Mouse (Mus musculus) CD4-positive, CD25-positive, alpha-beta regulatory T cell, adult 9 weeks (primary cell): ENCODE data around the gene Hist1h2ak. TPM values are rescaled to one million over a fixed set of nuclear protein-coding genes. Genes with fewer than 3 reads are reported as not detected.

Source experiments
- polyA plus RNA-seq: library from polyadenylated mRNA; unstranded; fragments of 100-300 nt; shearing (Covaris generic); gene quantifications from one replicate; pipeline ENCODE4 v1.2.1, GENCODE M21; 2017

Hist1h2ak gene
- polyA plus RNA-seq, result not detected

DNA sequence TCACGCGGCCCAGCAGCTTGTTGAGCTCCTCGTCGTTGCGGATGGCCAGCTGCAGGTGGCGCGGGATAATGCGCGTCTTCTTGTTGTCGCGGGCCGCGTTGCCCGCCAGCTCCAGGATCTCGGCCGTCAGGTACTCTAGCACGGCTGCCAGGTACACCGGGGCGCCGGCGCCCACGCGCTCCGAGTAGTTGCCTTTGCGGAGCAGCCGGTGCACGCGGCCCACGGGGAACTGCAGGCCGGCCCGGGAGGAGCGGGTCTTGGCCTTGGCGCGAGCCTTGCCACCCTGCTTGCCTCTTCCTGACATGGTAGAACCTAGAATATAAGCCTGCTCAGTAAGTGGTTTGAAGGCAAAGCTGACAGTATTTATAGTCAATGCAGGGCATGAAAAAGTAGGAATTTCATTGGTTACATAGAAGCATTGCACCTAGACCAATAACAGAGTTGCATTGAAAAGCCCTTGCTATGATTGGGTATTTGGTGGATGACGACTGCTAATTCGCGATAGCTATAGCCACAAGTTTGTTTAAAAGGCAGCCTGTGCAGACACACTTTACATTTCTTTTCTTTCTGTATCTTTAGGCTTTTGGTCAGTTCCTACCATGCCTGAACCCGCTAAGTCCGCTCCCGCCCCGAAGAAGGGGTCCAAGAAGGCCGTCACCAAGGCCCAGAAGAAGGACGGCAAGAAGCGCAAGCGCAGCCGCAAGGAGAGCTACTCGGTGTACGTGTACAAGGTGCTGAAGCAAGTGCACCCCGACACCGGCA, at the start of gene Hist1h2ak, which contains the start of gene Hist1h2bn:
Gene Hist1h2ak, minus strand, starts transcription at position 304 of the 762 bp plus-strand sequence.
Gene Hist1h2bn, plus strand, starts transcription at position 600 of the 762 bp plus-strand sequence.

DNA sequence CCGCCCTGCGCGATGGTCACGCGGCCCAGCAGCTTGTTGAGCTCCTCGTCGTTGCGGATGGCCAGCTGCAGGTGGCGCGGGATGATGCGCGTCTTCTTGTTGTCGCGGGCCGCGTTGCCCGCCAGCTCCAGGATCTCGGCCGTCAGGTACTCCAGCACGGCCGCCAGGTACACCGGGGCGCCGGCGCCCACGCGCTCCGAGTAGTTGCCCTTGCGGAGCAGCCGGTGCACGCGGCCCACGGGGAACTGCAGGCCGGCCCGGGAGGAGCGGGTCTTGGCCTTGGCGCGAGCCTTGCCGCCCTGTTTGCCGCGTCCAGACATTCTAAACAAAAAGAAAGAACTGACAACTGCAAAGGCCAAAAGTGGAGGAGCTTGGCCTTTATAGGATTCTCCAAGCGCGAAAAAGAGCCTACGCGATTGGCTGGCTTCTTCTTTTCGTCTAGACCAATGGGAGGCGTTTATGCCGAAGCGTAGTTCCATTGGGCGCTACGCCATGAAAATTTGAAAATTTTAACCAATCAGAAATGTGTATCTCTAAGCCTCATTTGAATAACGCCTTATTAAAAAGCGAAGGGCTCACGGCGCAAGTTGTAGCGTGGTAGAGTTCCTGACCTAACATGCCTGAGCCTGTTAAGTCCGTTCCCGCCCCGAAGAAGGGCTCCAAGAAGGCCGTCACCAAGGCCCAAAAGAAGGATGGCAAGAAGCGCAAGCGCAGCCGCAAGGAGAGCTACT, 33.4 kb upstream of the Hist1h2ak start, which contains the start of the genes Hist1h2an and Hist1h2bp:
Gene Hist1h2an, minus strand, starts transcription at position 320 of the 731 bp plus-strand sequence.
Gene Hist1h2bp, plus strand, starts transcription at position 563 of the 731 bp plus-strand sequence.

DNA sequence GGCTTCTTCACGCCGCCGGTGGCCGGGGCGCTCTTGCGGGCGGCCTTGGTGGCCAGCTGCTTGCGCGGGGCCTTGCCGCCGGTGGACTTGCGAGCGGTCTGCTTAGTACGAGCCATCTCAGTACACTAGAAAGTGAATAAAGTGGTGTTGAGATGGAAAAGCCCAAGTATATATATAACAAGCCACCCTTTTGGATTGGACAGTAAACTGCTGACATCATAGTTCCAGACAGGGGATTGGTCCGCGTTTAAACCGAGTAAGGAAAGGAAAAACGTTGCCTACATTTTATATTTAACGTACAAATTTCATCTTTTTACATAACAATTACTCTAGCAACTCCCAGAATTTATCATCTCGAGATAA, 29.6 kb upstream of the Hist1h2ak start, which contains the start of gene Hist1h3i:
Gene Hist1h3i, minus strand, starts transcription at position 116 of the 363 bp plus-strand sequence.

DNA sequence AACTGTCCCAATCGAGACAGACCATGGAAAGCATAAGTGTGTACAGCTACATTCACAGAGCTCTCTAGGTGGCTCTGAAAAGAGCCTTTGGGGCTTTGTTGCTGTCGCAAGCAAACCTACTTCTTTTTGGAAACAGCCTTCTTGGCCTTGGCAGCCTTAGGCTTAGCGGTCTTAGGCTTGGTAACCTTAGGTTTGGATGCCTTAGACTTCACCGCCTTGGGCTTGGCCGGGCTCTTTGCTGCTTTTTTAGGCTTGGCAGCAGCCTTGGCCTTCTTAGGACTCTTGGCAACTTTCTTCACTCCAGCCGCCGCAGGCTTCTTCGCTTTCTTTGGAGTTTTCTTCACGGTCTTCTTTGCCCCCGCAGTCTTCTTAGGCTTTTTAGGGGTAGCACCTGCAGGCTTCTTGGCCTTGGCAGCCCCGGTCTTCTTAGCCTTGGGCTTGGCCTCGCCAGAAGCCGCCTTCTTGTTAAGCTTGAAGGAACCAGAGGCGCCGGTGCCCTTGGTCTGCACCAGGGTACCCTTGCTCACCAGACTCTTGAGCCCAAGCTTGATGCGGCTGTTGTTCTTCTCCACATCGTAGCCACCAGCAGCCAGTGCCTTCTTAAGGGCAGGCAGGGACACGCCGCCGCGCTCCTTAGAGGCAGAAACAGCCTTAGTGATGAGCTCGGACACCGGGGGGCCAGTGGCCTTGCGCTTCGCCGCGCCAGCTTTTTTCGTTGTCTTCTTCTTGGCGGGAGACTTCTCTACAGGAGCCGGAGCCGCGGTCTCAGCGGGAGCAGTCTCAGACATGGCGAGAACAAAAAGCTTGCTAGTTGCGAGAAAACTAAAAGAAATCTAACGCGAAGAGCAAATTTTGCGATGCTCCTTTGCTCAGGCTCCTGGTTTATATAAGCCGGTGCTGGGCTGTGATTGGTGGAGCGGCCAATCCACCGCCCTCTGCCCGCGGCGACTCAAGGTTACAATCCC, 26.4 kb upstream of the Hist1h2ak start, which contains the start of gene Hist1h1b:
Gene Hist1h1b, minus strand, starts transcription at position 859 of the 965 bp plus-strand sequence.

DNA sequence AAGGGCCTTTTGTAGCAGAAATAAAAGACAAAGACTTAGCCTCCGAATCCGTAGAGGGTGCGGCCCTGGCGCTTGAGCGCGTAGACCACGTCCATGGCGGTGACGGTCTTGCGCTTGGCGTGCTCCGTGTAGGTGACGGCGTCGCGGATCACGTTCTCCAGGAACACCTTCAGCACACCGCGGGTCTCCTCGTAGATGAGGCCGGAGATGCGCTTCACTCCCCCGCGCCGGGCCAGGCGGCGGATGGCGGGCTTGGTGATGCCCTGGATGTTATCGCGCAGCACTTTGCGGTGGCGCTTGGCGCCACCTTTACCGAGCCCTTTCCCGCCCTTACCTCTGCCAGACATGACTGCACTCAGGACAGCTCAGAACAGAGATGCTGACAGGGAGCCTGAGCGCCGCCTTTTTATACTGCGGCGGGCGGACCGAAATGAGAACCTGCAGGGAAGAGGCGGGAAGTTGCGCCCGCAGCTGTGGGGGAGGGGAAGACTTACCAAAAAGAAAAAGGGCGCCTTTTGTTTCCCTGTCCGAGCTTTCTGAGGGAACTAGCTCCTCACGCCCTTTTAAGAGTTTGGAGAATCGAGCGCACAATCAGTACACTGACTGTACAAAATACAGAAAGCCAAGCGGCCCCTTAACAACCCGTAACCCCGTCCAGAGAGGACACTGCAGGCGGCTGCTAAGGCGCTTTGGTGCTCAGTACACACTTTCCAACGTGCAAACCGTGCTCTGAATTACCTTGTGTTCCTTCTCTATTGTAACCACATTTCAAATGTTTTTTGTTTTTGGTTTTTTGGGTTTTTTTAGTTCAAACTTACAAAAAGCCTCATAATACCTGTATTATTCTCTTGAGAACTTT, 3.2 kb downstream of the Hist1h2ak start, which contains the start of gene Hist1h4k:
Gene Hist1h4k, minus strand, starts transcription at position 347 of the 859 bp plus-strand sequence.

DNA sequence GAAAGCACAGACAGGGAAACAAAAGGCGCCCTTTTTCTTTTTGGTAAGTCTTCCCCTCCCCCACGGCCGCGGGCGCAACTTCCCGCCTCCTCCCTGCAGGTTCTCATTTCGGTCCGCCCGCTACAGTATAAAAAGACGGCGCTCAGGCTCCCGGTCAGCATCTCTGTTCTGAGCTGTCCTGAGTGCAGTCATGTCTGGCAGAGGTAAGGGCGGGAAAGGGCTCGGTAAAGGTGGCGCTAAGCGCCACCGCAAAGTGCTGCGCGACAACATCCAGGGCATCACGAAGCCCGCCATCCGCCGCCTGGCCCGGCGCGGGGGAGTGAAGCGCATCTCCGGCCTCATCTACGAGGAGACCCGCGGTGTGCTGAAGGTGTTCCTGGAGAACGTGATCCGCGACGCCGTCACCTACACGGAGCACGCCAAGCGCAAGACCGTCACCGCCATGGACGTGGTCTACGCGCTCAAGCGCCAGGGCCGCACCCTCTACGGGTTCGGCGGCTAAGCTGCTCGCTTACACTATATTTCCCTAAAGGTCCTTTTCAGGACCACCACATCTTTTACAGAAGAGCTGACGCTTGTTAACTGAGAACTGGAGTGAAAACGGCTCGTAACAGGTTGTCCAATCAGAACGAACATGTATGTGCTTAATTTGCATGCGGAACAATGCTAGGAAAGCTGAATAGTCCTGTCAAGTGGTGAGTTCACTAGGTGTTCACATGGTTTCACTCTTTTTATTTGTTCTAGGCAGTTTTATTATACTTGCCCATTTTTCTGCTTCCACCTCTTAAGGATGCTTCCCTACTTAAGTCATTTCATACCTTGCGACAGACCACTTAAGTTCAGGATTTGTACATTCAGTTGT, 18.5 kb downstream of the Hist1h2ak start, which contains the start of gene Hist1h4j:
Gene Hist1h4j, plus strand, starts transcription at position 159 of the 862 bp plus-strand sequence.

DNA sequence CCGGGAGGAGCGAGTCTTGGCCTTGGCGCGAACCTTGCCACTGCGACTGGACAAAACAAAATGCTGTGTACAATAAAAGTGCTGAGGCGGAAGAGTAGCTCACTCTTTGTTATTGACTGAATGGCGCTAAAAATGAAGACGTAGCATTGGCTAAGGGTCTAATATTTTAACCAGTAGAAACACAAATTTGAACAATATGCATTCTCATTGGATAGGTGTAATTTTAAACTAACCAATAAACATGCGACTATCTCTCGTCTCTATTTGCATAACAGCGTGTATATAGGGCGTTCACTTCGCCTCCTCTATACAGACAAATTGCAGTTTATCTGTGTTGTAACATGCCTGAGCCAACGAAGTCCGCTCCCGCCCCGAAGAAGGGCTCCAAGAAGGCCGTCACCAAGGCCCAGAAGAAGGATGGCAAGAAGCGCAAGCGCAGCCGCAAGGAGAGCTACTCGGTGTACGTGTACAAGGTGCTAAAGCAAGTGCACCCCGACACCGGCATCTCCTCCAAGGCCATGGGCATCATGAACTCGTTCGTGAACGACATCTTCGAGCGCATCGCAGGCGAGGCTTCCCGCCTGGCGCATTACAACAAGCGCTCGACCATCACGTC, 31.8 kb downstream of the Hist1h2ak start, which contains the start of gene Hist1h2bm:
Gene Hist1h2bm, plus strand, starts transcription at position 288 of the 616 bp plus-strand sequence.

DNA sequence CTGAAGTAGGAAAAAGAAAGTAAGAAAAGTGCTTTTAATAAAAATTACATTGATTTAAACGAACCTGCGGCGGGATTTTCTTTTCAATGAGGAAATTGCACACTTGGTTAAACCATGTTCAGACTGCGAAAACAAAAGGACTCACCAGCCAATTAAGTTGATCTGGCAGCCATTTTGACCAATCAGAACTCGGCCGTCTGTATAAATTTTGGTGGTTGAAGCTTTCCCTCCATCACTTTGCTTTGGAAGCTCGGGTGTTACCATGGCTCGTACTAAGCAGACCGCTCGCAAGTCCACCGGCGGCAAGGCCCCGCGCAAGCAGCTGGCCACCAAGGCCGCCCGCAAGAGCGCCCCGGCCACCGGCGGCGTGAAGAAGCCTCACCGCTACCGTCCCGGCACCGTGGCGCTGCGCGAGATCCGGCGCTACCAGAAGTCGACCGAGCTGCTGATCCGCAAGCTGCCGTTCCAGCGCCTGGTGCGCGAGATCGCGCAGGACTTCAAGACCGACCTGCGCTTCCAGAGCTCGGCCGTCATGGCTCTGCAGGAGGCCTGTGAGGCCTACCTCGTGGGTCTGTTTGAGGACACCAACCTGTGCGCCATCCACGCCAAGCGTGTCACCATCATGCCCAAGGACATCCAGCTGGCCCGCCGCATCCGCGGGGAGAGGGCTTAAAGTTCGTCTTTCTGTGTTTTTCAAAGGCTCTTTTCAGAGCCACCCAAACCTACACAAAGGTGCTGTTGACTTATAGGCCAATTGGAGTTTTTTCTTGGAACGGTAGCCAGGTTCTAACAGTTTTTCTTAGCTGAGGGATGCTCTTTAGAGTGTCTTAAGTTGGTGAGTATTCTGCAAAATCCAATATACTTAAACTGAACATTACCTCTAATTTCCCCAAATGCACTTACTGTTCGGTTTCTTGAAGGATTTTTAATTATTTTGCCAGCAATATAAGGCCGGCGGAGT, 36.0 kb downstream of the Hist1h2ak start, which contains the start of gene Hist1h3h:
Gene Hist1h3h, plus strand, starts transcription at position 263 of the 961 bp plus-strand sequence.

DNA sequence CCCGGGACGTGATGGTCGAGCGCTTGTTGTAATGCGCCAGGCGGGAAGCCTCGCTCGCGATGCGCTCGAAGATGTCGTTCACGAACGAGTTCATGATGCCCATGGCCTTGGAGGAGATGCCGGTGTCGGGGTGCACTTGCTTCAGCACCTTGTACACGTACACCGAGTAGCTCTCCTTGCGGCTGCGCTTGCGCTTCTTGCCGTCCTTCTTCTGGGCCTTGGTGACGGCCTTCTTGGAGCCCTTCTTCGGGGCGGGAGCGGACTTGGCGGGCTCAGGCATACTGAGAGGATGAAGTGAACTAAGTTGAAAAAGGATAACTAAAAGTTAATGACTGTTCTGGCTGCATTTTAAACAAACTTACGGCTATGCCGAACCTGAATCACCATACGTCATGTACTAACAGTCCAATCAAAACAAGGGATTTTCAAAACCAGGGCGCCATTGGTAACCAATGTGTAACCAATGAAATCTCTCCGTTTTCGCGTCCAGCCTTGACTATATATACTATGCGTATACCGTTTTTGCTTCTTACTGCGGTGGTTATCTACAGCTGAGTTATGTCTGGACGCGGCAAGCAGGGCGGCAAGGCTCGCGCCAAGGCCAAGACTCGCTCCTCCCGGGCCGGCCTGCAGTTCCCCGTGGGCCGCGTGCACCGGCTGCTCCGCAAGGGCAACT, 37.6 kb downstream of the Hist1h2ak start, which contains the start of the genes Hist1h2bl and Hist1h2ai:
Gene Hist1h2bl, minus strand, starts transcription at position 280 of the 676 bp plus-strand sequence.
Gene Hist1h2ai, plus strand, starts transcription at position 559 of the 676 bp plus-strand sequence.

Other genes with a start within 250 kb of the Hist1h2ak start
- 7.7 TPM for gene Zkscan8, start 222.7 kb downstream of the Hist1h2ak start, polyA plus RNA-seq
- not detected for gene Olfr1366, start 211.0 kb downstream of the Hist1h2ak start, polyA plus RNA-seq
- not detected for gene Olfr1535, start 193.9 kb downstream of the Hist1h2ak start, polyA plus RNA-seq
- not detected for gene Olfr1364, start 172.1 kb downstream of the Hist1h2ak start, polyA plus RNA-seq
- not detected for gene Olfr1362, start 139.8 kb downstream of the Hist1h2ak start, polyA plus RNA-seq
- gene Olfr11, start 111.3 kb downstream of the Hist1h2ak start, polyA plus RNA-seq, result not detected
- gene Olfr1361, start 90.4 kb downstream of the Hist1h2ak start, polyA plus RNA-seq, result not detected
- gene Olfr1360, start 76.4 kb downstream of the Hist1h2ak start, polyA plus RNA-seq, result not detected
- not detected for gene Olfr1359, start 55.7 kb downstream of the Hist1h2ak start, polyA plus RNA-seq
- gene Hist1h2bl, start 37.7 kb downstream of the Hist1h2ak start, polyA plus RNA-seq, result not detected
- not detected for gene Hist1h2ai, start 37.4 kb downstream of the Hist1h2ak start, polyA plus RNA-seq
- not detected for gene Hist1h3h, start 36.2 kb downstream of the Hist1h2ak start, polyA plus RNA-seq
- not detected for gene Hist1h2bm, start 31.8 kb downstream of the Hist1h2ak start, polyA plus RNA-seq
- not detected for gene Hist1h4j, start 18.8 kb downstream of the Hist1h2ak start, polyA plus RNA-seq
- gene Hist1h4k, start 3.3 kb downstream of the Hist1h2ak start, polyA plus RNA-seq, result 25.5 TPM
- gene Hist1h2bn, start 296 bp upstream of the Hist1h2ak start, polyA plus RNA-seq, result 4.6 TPM
- 4.1 TPM for gene Hist1h1b, start 26.8 kb upstream of the Hist1h2ak start, polyA plus RNA-seq
- 0.91 TPM for gene Hist1h3i, start 29.5 kb upstream of the Hist1h2ak start, polyA plus RNA-seq
- not detected for gene Hist1h2an, start 33.4 kb upstream of the Hist1h2ak start, polyA plus RNA-seq
- not detected for gene Hist1h2bp, start 33.6 kb upstream of the Hist1h2ak start, polyA plus RNA-seq
- gene Hist1h2bq, start 56.4 kb upstream of the Hist1h2ak start, polyA plus RNA-seq, result 5.5 TPM
- gene Hist1h2ao, start 56.6 kb upstream of the Hist1h2ak start, polyA plus RNA-seq, result not detected
- gene Hist1h4m, start 57.9 kb upstream of the Hist1h2ak start, polyA plus RNA-seq, result 26.8 TPM
- not detected for gene Hist1h4n, start 78.4 kb upstream of the Hist1h2ak start, polyA plus RNA-seq
- 44.7 TPM for gene Hist1h2ap, start 79.7 kb upstream of the Hist1h2ak start, polyA plus RNA-seq
- gene Hist1h2br, start 79.9 kb upstream of the Hist1h2ak start, polyA plus RNA-seq, result 5.6 TPM
- gene Zfp184, start 191.3 kb upstream of the Hist1h2ak start, polyA plus RNA-seq, result 0.17 TPM
- not detected for gene Pom121l2, start 227.4 kb upstream of the Hist1h2ak start, polyA plus RNA-seq